Mouse (Mus musculus): ENCODE measurements around the gene Akna.
A peak's percentile ranks its signal among the peaks of the same experiment; 100 is the strongest.

Akna gene

DNA sequence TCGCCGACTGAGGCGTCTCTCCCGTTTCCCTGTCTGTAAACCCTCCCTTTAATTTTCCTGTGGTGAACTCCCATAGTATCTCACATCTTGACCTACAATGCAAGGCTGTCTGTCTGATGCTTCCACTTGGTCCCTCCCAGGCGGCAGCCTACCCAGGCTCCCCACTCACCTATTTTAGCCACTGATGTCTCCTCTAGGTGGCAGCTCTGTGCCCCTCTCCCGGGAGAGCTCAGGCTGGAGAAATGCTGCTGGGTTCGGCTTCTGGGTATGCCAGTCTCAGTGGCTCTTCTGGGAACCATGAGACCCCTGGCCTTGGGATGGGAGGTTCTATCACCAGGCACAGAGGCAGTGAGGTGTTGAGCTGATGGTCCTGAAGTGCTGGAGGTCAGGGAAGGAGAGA is 25.7 kb downstream of the Akna start:
- no peak for DNase-seq

- no peak for DNase-seq
Measured at GRCm38 (mm10) chr4:63375367-63375766, 27.8 kb downstream of the Akna start.

- no peak for DNase-seq
Measured at GRCm38 (mm10) chr4:63374331-63374730, 28.8 kb downstream of the Akna start.

DNA sequence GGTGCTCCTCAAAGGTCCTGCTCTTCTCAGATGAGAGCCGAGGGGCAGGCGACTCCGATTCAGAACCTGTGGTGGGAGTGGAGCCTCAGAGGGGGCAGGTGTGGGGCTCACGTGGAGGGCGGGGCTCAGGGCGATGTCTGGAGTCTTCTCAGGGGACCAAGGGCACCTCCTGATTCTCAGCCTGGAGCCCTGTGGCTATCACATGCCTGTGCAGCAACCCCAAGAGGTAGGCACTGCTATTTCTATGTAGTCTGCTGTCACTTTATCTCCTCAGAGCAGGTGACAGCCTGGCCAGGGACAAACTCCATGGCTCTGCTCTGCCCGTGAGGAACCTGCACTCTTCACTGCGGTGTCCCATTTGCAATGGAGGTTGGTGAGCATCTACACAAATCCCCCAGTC is 29.8 kb downstream of the Akna start:
- no peak for DNase-seq

DNA sequence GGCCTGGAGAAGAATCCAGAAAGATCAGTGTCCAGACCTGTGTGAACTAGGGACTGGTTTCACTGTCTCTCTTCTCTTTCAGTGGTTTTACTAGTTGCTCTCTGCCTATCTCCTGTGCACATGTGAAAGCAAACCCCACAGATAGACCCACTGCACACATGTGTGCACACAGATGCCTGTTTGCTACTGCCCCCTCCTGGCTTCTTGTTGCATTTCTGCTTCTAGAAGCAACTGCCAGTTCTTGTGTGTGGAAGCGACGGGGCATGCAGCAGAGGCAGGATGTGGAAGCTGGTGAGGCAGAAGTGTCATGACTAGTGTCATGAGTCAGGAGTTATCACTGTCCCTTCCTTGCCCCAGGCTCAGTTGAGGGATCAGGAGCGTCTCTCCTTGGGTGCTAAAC is 31.3 kb downstream of the Akna start:
- DNase-seq: no peak

GRCm38 (mm10) chr4:63370897-63371296 is 32.3 kb downstream of the Akna start:
- no peak for DNase-seq

DNA sequence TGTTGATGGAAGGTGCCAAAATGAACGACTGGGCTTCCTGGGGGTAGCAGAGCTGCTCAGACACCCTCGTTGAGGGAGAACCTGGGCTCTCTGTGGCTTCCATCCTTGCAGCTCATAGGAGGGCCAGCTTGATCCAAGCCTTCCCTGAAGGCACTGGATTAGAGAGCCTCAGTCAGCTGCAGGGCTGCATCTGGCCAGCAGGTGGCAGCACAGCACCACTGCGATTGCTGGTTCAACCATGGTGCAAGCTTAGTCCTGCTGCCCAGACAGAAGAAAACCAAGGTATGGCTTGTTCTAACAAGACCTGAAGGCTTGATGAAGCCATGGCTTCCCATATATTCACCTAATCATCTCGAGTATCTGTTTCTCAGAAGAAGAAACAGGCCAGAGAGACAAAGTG is 34.6 kb downstream of the Akna start:
- peak; percentile 76 for DNase-seq

GRCm38 (mm10) chr4:63362150-63362549 is 41.0 kb downstream of the Akna start, which contains the start of gene Orm2:
TSS of gene Orm2 (plus strand) at chr4:63362449.
- no peak for DNase-seq

GRCm38 (mm10) chr4:63359861-63360260 is 43.3 kb downstream of the Akna start:
- no peak for DNase-seq

DNA sequence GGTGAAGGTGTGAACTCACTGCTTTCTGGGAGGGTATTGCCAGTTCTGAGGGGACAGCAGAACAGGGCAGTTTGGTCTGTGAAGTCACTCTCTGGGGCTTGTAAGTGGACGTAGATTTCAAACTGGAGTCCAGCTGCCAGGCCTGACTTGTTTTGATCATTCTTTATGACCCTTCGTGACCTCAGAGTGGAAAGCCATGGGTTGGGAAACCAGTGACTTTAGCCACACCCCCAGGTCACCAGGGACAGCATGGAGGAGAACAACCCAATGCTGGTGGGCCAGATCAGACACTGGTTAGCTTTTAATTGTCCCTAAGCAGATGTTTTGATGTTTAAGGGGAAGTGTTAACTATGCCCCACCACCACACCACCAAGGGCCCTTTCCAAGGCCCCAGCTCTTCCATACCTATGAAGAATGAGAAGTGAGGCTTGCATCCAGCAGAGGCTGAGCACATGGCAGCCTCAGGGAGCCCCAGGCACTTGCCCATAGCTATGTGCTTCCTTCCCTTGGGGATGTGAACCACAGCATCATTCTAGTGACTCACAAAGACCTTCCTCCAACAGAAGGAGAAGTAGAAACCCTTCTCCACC is 46.1 kb downstream of the Akna start:
- no peak for DNase-seq

GRCm38 (mm10) chr4:63355877-63356665 is 47.1 kb downstream of the Akna start, which contains the start of gene Orm3:
TSS of gene Orm3 (plus strand) at chr4:63356162.
- no peak for DNase-seq

DNA sequence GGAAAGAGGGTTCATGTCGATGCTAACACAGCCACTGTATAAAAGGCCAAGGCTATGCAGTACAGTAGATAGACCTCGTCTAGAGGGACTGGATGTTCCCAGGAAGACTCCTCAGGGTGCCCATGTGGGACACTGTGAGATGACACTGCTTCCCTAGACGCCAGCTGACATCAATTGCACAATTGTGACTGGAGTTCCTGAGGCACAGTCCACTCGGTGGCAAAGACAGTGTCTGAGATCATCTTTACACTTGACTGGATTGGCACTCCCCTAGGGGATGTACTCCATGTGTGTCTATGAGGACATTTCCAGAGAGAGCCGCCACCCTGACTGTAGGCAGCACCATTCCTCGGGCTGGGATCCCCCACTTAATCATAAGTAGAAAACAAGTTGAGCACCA is 54.6 kb downstream of the Akna start:
- no peak for DNase-seq

DNA sequence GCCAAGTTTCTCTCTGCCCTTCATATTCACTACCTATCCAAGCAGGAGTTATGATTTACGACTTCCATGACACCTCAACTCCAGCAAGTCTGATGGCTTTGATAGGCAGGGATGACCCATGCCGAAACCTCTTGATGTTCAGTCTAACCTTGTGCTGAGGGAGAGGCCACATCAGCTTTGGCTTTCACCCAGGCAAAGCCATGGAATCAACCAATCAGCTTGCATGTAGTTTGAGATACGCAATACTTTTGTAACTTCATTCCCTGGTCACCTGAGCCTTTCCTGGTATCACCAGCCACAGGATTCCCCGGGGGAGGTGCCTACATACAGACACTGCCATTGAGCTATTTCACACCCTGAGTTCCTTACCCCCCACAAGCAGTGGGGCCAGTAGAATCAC is 56.5 kb downstream of the Akna start:
- no peak for DNase-seq

DNA sequence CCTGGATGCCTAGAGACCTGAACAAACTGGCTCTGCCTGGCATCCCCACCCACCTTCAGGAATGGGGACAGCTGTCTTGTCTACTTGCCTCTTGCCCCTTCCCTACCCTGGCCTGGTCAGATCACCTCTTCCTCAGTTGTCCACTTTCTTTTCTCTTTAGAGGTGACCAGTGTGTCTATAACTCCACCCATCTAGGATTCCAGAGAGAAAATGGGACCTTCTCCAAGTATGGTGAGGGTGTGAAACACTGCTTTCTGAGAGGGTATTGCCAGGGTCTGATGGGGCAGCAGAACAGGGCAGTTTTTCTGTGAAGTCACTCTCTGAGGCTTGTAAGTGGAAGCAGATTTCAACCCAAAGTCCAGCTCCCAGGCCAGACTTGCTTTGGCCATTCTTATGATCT is 57.9 kb downstream of the Akna start:
- no peak for DNase-seq

DNA sequence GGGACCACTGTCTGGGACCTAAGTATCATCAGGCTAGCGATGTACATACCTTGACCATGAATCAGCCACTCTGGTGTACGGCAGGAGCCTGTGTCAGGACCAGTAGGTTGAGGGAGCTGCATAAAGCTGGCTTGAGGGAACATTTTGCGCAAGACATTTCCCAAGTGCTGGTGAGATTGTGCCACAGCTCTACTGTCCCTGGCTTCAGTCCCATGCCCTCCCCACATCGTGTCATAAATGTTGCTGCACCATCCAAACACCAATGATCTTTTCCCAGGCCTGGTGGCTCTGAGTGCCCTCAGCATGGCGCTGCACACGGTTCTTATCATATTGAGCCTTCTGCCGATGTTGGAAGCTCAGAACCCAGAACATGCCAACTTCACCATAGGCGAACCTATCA is 58.9 kb downstream of the Akna start, which contains the start of gene Orm1:
TSS of gene Orm1 (plus strand) at position 266 of the 400 bp plus-strand sequence.
- DNase-seq: no peak

DNA sequence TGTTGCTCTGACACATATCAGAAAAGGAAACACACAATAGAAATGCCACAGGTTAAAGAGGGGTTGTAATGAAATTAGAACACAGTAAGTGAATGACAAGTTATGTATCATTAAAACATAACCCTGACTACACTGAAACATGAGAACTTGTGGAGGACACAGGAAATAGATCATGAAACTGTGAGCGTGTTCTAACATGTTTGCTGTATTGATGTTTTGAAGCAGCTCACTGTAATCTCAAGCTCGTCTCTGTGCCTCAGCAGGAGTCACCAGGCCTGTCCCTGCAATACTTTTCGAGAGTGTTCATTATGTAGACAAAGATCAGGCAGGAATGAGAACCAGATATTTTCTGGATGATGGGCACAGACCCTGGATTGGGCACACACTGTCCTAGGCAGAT is 59.5 kb downstream of the Akna start:
- DNase-seq: no peak

DNA sequence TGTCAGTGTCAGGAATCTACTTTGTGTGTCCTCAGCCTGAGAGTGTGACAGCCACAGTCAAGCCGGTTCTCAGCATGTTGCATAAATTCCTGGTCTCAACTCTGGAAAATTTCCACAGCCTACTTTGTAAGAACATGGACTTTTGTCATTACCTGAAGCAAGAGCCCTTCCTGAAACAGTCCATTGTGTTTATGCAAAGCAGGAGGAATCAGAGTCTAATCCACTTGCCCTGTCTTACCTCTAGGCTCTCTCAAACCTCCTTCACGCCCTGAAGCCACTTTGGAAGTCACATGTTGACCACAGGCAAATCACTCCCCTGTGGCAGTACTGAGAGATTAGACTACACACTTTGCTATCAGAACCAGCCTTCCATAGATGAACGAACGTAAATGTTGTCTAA is 60.7 kb downstream of the Akna start:
- no peak for DNase-seq

DNA sequence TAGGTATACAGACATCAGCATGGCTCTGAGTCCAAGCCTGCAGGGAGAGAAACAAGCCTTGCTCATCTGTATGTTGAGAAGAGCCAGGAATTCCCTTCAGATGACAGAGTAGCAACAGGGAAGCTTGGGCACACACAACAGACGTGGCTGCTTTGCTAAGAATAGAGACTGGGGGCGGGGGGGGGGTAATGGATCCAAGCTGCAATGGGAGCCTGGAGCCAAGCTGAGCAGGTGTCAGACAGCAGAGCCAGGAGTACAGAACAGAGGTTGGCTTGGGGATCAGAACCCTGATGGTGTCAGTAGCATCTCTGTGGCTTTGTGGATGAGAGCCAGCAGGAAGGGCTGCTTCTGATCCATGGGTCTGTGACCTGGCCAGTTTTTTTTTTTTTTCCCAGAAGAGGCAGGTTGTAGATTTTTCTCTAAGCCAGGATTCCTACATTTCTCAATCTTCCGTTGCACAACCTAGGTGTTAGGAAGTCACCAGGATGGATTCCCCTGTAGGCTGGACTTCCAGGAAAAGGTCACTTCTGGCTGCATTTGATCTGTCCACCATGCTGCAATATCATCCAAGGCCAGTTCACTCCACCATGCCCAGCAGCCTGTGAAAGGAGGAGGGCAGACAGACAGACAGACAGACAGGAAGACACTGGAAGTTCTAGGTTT is 64.6 kb downstream of the Akna start:
- no peak for DNase-seq

- no peak for DNase-seq
Measured at GRCm38 (mm10) chr4:63333403-63333802, 69.8 kb downstream of the Akna start.

GRCm38 (mm10) chr4:63323275-63323815 is 79.8 kb downstream of the Akna start:
- no peak for DNase-seq

GRCm38 (mm10) chr4:63319566-63319965 is 83.6 kb downstream of the Akna start:
- DNase-seq: peak; percentile 69
